Mouse (Mus musculus) liver, adult 10 weeks (tissue): ENCODE results near the gene Stk25. TPM values are rescaled to one million over a fixed set of nuclear protein-coding genes. Genes with fewer than 3 reads are reported as not detected.

Experiments used
- polyA plus RNA-seq: library from polyadenylated mRNA; stranded (reverse); fragments of 350-450 nt; fragmentation: Illumina TruSeq; extraction: RNeasy Lipid Tissue Mini Kit (QIAGEN cat#74804); gene quantifications from one replicate; pipeline ENCODE4 v1.2.3, GENCODE M21; 2014; ENCODE audit warnings: low read depth, low replicate concordance

Gene Stk25
- 9.0 TPM for polyA plus RNA-seq

DNA sequence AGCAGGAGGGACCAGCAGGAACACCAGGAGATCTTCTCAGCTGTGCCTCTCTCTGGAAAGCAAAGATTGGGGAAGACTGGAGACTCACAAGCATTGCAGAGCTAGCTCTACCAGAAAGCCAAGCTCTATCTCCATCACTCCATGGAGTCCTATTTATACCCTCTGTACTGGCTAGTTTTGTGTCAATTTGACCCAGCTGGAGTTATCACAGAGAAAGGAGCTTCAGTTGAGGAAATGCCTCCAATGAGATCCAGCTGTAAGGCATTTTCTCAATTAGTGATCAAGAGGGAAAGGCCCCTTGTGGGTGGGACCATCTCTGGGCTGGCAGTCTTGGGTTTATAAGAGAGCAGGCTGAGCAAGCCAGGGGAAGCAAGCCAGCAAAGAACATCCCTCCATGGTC, at the start of gene Stk25:
Gene Stk25, minus strand, starts transcription at position 101 of the 400 bp plus-strand sequence.

GRCm38 (mm10) chr1:93685401-93686244, 27.2 kb upstream of the Stk25 start, which contains the start of gene Bok:
Bok (plus strand) TSS chr1:93685660.

Other genes starting within 250 kb of the Stk25 start
- 114 TPM for gene Hdlbp, start 179.8 kb downstream of the Stk25 start, polyA plus RNA-seq
- gene Farp2, start 146.6 kb downstream of the Stk25 start, polyA plus RNA-seq, result 7.1 TPM
- gene Bok, start 27.0 kb upstream of the Stk25 start, polyA plus RNA-seq, result 0.66 TPM
- gene Atg4b, start 92.8 kb upstream of the Stk25 start, polyA plus RNA-seq, result 24.6 TPM
- 4.0 TPM for gene Thap4, start 96.2 kb upstream of the Stk25 start, polyA plus RNA-seq
- 18.5 TPM for gene Dtymk, start 143.3 kb upstream of the Stk25 start, polyA plus RNA-seq
- 4.7 TPM for gene Ing5, start 145.3 kb upstream of the Stk25 start, polyA plus RNA-seq
- 19.9 TPM for gene D2hgdh, start 166.2 kb upstream of the Stk25 start, polyA plus RNA-seq
- gene Gal3st2, start 202.6 kb upstream of the Stk25 start, polyA plus RNA-seq, result not detected